Mouse (Mus musculus): ENCODE data around the gene Fgf3.

DNA sequence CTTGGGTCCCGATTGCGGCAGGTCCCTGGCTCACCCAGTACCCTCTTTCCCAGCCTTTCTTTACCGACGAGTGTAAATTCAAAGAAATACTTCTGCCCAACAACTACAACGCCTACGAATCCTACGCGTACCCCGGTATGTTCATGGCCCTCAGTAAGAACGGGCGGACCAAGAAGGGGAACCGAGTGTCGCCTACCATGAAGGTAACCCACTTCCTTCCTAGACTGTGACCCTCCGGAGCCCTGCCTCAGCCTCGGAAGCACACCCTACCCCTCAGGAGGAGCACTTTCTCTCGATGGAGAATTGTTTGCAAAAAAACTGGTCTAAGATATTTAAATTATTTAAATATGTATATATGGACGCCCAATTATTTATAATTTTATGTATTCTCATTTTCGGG, 24.8 kb downstream of the Fgf3 start:
- TF ChIP-seq CTCF (IDR thresholded peaks at IDR 0.05; ENCODE audit: low read depth, low read length) = no peak
- TF ChIP-seq POLR2A (IDR thresholded peaks at IDR 0.05; ENCODE audit: extremely low read depth, insufficient read depth, low read length) = no peak
